Mouse (Mus musculus): ENCODE measurements around the gene Stk32b. TPM values are rescaled to one million over a fixed set of nuclear protein-coding genes. Genes with fewer than 3 reads are reported as not detected.

Gene Stk32b
- polyA plus RNA-seq, 1 experiment: 2.9 TPM

- Histone ChIP-seq H3K4me1 (ENCODE audit: control insufficient read depth, insufficient read depth, low read length) (no peaks in the 10 kb centered on the region), H3K27ac (ENCODE audit: control insufficient read depth, insufficient read depth, low read depth, low read length) (no peak overlapping the region), H3K4me3 (ENCODE audit: control insufficient read depth, low read depth, low read length) (no peak overlapping the region), H3K36me3 (ENCODE audit: control insufficient read depth, insufficient read depth, low read length) (no peaks in the 10 kb centered on the region), H3K27me3 (ENCODE audit: control insufficient read depth, insufficient read depth, low read length) (no peaks in the 10 kb centered on the region)
- TF ChIP-seq POLR2A (IDR thresholded peaks at IDR 0.05; ENCODE audit: control insufficient read depth, low read depth, low read length): no peak
- TF ChIP-seq CTCF (IDR thresholded peaks at IDR 0.05; ENCODE audit: control insufficient read depth, insufficient read depth, insufficient replicate concordance, low read depth, low read length): no peak
Observed at GRCm38 (mm10) chr5:37627437-37628163, 89.4 kb downstream of the Stk32b start.

- Histone ChIP-seq H3K4me1 (ENCODE audit: control insufficient read depth, insufficient read depth, low read length) (no peaks in the 10 kb centered on the region), H3K36me3 (ENCODE audit: control insufficient read depth, insufficient read depth, low read length) (no peaks in the 10 kb centered on the region), H3K27ac (ENCODE audit: control insufficient read depth, insufficient read depth, low read depth, low read length) (no peak overlapping the region), H3K27me3 (ENCODE audit: control insufficient read depth, insufficient read depth, low read length) (no peaks in the 10 kb centered on the region), H3K4me3 (ENCODE audit: control insufficient read depth, low read depth, low read length) (no peak overlapping the region)
- no peak for TF ChIP-seq POLR2A (IDR thresholded peaks at IDR 0.05; ENCODE audit: control insufficient read depth, low read depth, low read length)
- TF ChIP-seq CTCF (IDR thresholded peaks at IDR 0.05; ENCODE audit: control insufficient read depth, insufficient read depth, insufficient replicate concordance, low read depth, low read length): no peak
Observed at GRCm38 (mm10) chr5:37611874-37612273, 105.1 kb downstream of the Stk32b start.

- no peak overlapping the region for H3K4me3 ChIP-seq (ENCODE audit: control insufficient read depth, low read depth, low read length)
- no peaks in the 10 kb centered on the region for H3K36me3 ChIP-seq (ENCODE audit: control insufficient read depth, insufficient read depth, low read length)
- TF ChIP-seq POLR2A (IDR thresholded peaks at IDR 0.05; ENCODE audit: control insufficient read depth, low read depth, low read length): no peak
- no peak for TF ChIP-seq CTCF (IDR thresholded peaks at IDR 0.05; ENCODE audit: control insufficient read depth, insufficient read depth, insufficient replicate concordance, low read depth, low read length)
- H3K4me1 ChIP-seq (ENCODE audit: control insufficient read depth, insufficient read depth, low read length): no peaks in the 10 kb centered on the region
- no peaks in the 10 kb centered on the region for H3K27me3 ChIP-seq (ENCODE audit: control insufficient read depth, insufficient read depth, low read length)
- H3K27ac ChIP-seq (ENCODE audit: control insufficient read depth, insufficient read depth, low read depth, low read length): no peak overlapping the region
Observed at GRCm38 (mm10) chr5:37599566-37599965, 117.4 kb downstream of the Stk32b start.

DNA sequence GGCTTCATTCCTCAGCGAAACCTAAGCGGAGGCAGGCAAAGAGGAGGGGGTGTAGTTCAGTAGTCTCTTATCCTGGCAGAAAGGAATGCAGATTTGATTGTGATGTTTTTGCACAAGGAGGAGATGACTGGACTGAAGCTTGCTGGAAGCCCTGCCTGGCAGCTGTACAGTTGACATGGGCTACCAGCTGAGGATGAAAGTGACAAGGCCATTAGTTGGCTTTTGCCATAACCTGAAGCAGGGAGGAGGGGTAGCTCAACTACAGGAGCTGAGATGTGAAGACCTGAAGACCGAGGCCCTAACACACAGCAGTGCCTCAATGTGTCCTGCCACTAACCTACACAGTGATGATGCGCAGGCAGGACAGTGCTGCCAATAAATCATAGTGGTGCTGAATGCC, 118.7 kb downstream of the Stk32b start:
- Histone ChIP-seq H3K36me3 (ENCODE audit: control insufficient read depth, insufficient read depth, low read length) (no peaks in the 10 kb centered on the region), H3K4me3 (ENCODE audit: control insufficient read depth, low read depth, low read length) (no peak overlapping the region), H3K27ac (ENCODE audit: control insufficient read depth, insufficient read depth, low read depth, low read length) (no peak overlapping the region), H3K27me3 (ENCODE audit: control insufficient read depth, insufficient read depth, low read length) (no peaks in the 10 kb centered on the region), H3K4me1 (ENCODE audit: control insufficient read depth, insufficient read depth, low read length) (no peaks in the 10 kb centered on the region)
- TF ChIP-seq CTCF (IDR thresholded peaks at IDR 0.05; ENCODE audit: control insufficient read depth, insufficient read depth, insufficient replicate concordance, low read depth, low read length) (no peak), POLR2A (IDR thresholded peaks at IDR 0.05; ENCODE audit: control insufficient read depth, low read depth, low read length) (no peak)

- no peaks in the 10 kb centered on the region for H3K4me1 ChIP-seq (ENCODE audit: control insufficient read depth, insufficient read depth, low read length)
- TF ChIP-seq CTCF (IDR thresholded peaks at IDR 0.05; ENCODE audit: control insufficient read depth, insufficient read depth, insufficient replicate concordance, low read depth, low read length) (no peak), POLR2A (IDR thresholded peaks at IDR 0.05; ENCODE audit: control insufficient read depth, low read depth, low read length) (no peak)
- no peaks in the 10 kb centered on the region for H3K27me3 ChIP-seq (ENCODE audit: control insufficient read depth, insufficient read depth, low read length)
- no peaks in the 10 kb centered on the region for H3K36me3 ChIP-seq (ENCODE audit: control insufficient read depth, insufficient read depth, low read length)
- no peak overlapping the region for H3K4me3 ChIP-seq (ENCODE audit: control insufficient read depth, low read depth, low read length)
- H3K27ac ChIP-seq (ENCODE audit: control insufficient read depth, insufficient read depth, low read depth, low read length): no peak overlapping the region
Observed at GRCm38 (mm10) chr5:37592411-37592810, 124.6 kb downstream of the Stk32b start.

DNA sequence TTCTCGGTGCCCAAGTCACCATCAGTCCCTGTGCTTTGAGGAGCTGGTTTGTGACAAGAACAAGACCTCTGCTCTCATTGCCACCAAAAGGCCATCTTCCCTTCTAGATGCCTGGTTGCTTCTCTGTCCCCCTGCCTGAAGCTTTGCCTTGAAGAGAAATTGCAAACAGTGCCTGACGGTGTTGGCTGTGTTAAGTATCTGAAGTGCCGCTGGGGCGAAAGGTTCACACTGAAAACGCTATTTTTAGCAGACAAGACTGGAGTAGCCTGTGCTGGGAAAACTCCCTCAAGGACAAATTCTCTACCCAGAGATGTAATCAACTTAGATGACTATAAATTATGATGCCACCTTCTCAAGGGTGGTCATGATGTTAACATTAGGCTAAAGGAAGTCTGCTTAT, 129.1 kb downstream of the Stk32b start:
- H3K4me3 ChIP-seq (ENCODE audit: control insufficient read depth, low read depth, low read length): no peak overlapping the region
- TF ChIP-seq CTCF (IDR thresholded peaks at IDR 0.05; ENCODE audit: control insufficient read depth, insufficient read depth, insufficient replicate concordance, low read depth, low read length): no peak
- no peak for TF ChIP-seq POLR2A (IDR thresholded peaks at IDR 0.05; ENCODE audit: control insufficient read depth, low read depth, low read length)

DNA sequence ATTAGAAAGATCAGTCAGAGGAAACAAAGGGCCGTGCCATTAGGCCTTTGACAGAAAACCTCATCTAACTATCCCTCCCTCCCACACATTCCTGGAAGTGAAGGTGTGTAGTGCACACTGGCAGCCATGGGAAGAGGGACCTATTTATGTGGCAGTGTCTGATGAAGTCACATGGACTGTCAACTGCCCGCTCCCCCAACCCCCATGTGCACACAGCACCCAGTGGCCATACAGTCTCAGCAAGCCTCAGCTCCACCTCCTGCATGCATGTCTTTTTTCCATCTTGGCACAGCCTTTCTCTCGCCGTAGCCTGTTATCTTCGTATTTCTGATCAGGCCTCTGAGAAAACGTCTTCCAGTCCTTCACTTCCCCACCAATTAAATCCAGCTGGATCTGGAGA, 130.9 kb downstream of the Stk32b start:
- no peaks in the 10 kb centered on the region for H3K4me1 ChIP-seq (ENCODE audit: control insufficient read depth, insufficient read depth, low read length)
- no peaks in the 10 kb centered on the region for H3K36me3 ChIP-seq (ENCODE audit: control insufficient read depth, insufficient read depth, low read length)
- TF ChIP-seq POLR2A (IDR thresholded peaks at IDR 0.05; ENCODE audit: control insufficient read depth, low read depth, low read length) (no peak), CTCF (IDR thresholded peaks at IDR 0.05; ENCODE audit: control insufficient read depth, insufficient read depth, insufficient replicate concordance, low read depth, low read length) (no peak)
- H3K27me3 ChIP-seq (ENCODE audit: control insufficient read depth, insufficient read depth, low read length): no peaks in the 10 kb centered on the region
- H3K27ac ChIP-seq (ENCODE audit: control insufficient read depth, insufficient read depth, low read depth, low read length): no peak overlapping the region
- no peak overlapping the region for H3K4me3 ChIP-seq (ENCODE audit: control insufficient read depth, low read depth, low read length)

More for the DNA sequence above, 129.1 kb downstream of the Stk32b start:
- Histone ChIP-seq H3K27ac (ENCODE audit: control insufficient read depth, insufficient read depth, low read depth, low read length) (no peak overlapping the region), H3K27me3 (ENCODE audit: control insufficient read depth, insufficient read depth, low read length) (no peaks in the 10 kb centered on the region), H3K36me3 (ENCODE audit: control insufficient read depth, insufficient read depth, low read length) (no peaks in the 10 kb centered on the region), H3K4me1 (ENCODE audit: control insufficient read depth, insufficient read depth, low read length) (no peaks in the 10 kb centered on the region)

Measured in testis, adult 2 months (tissue).